Mouse (Mus musculus): Measurements from ENCODE around the gene Tm4sf19. TPM values are rescaled to one million over a fixed set of nuclear protein-coding genes. Genes with fewer than 3 reads are reported as not detected.

Tm4sf19 gene
- not detected in 2 replicates for polyA plus RNA-seq (2015; fragmentation: Nextera tagmentation; extraction: Ambion mirVana)

DNA sequence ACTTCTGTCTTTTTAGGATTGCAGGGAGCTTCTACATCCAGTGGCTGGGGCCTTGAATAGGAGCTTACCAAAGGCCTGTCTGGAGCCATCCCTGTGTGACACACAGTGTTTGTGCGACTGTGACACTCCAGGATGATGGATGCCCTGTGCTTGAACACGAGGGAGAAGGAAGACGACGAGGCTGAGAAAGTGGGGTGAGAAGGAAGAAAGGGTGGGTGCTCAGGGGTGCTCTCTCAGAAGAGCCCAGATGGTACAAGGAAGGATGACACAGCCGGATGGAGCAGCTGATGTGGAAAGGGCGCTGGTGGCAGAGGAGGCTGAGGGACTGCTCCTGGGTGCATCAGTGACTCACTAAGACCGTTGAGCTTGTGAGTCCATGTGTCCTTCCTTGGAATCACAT lies at the start of gene Tm4sf19:
TSS of gene Tm4sf19 (plus strand) at position 240 of the 400 bp plus-strand sequence.
- H3K4me3 ChIP-seq (replicated peaks), result no peak within 1 kb of the TSS
- WGBS (ENCODE audit: insufficient replicate concordance), result 76% methylated on average over 7 of the region's 7 CpGs
- no peak within 1 kb of the TSS for H3K27ac ChIP-seq (replicated peaks)
- no peaks in the 10 kb centered on the region for H3K27me3 ChIP-seq
- no peaks in the 10 kb centered on the region for H3K9me3 ChIP-seq (replicated peaks)
- H3K9ac ChIP-seq, result no peak within 1 kb of the TSS
- H3K4me1 ChIP-seq (replicated peaks), result 0 out of 2 replicates have a peak, but pooled peaks cover 4% of the 10 kb centered on the region
- H3K4me2 ChIP-seq, result no peak within 1 kb of the TSS
- ATAC-seq (ENCODE audit: insufficient read depth), result no peak
- H3K36me3 ChIP-seq (replicated peaks), result no peaks in the 10 kb centered on the region

DNA sequence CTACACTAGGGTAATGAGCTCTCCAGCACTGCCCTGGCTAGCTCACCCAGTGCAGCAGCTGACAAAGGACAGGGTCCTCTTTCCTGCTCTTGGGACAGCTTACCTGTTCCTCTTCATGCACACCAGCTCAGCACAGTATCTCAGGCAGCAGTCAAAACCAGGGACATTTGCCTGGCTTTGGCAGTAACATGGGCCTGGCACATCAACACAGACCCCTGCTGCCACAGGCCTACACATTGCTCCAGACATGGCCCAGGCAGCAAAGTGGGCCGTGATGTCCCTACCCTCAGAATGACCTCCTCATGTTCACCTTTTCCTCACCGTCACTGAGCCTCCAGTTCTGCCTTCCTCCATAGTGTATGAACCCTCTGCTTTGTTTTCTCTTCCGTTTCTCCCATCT lies 49.5 kb upstream of the Tm4sf19 start:
- WGBS (ENCODE audit: insufficient replicate concordance), result 83% methylated on average over 3 of the region's 3 CpGs
- ATAC-seq (ENCODE audit: insufficient read depth), result no peak
- H3K4me1 ChIP-seq (replicated peaks), result peaks cover 4% of the 10 kb centered on the region; the same call in 1 of the 2 replicates
- no peaks in the 10 kb centered on the region for H3K27me3 ChIP-seq
- H3K9me3 ChIP-seq (replicated peaks), result no peaks in the 10 kb centered on the region
- no peak overlapping the region for H3K27ac ChIP-seq (replicated peaks)
- H3K4me2 ChIP-seq, result no peak overlapping the region
- H3K4me3 ChIP-seq (replicated peaks), result no peak overlapping the region
- H3K36me3 ChIP-seq (replicated peaks), result peaks cover 17% of the 10 kb centered on the region
- no peak overlapping the region for H3K9ac ChIP-seq

DNA sequence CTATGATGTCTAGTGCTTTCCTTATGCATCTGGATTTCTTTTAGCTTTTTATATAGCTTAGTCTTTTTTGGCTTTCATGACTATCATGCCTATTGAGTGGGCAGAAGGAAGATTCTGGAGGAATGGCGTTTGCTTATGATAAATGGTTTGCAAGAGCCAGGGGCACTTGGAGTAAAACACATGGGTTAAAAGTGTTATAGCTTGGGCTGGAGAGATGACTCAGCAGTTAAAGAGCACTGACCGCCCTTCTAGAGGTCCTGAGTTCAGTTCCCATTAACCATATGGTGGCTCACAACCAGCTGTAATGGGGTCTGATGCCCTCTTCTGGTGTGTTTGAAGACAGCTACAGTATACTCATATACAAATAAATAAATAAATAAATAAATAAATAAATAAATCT lies 36.8 kb upstream of the Tm4sf19 start:
- no peak overlapping the region for H3K27ac ChIP-seq (replicated peaks)
- no peak overlapping the region for H3K4me2 ChIP-seq
- H3K9ac ChIP-seq, result no peak overlapping the region
- H3K36me3 ChIP-seq (replicated peaks), result peaks cover 10% of the 10 kb centered on the region
- no peaks in the 10 kb centered on the region for H3K9me3 ChIP-seq (replicated peaks)
- 77% methylated on average over 2 of the region's 2 CpGs for WGBS (ENCODE audit: insufficient replicate concordance)
- ATAC-seq (ENCODE audit: insufficient read depth), result no peak
- H3K27me3 ChIP-seq, result no peaks in the 10 kb centered on the region
- no peak overlapping the region for H3K4me3 ChIP-seq (replicated peaks)
- no peaks in the 10 kb centered on the region for H3K4me1 ChIP-seq (replicated peaks)

DNA sequence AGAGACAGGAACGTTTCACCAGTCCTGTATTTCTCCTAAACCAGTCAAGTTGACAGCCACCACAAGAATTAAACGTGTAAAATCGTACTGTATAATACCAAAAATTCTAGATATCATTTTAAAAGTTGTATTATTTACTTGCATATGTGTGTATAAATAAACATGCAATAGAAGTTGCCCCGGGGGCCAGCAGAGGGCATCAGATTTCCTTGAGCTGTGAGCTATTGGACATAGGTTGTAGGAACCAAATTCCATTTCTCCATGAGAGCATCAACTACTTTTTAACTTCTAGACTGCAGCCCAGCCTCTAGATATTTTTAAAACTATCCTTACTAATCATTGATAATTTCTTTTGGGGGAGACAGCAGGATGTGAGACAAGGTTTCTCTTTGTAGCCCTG lies 29.0 kb upstream of the Tm4sf19 start:
- no peak for ATAC-seq (ENCODE audit: insufficient read depth)
- H3K4me2 ChIP-seq, result no peak overlapping the region

DNA sequence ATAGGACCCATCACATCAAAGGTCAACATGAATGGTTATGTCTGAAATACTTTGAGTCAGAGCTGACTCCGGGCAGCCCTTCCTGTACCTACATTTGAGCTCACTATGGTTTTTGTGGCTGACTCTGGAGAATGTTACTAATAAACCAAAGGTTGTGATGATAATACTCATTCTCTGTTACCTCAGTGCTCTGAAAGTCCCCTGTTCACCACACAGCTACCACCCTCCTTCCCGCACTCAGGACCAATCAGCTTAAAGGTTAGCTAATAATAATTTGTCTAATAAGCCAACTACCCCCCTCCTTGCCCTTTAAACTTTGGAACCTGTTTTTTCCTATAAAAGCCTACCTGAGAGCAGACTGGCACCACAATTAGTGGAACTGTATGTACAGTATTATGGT lies 20.7 kb upstream of the Tm4sf19 start:
- Histone ChIP-seq H3K27me3 (no peaks in the 10 kb centered on the region), H3K9ac (no peak overlapping the region), H3K9me3 (replicated peaks) (no peaks in the 10 kb centered on the region), H3K4me2 (no peak overlapping the region), H3K4me1 (replicated peaks) (no peaks in the 10 kb centered on the region), H3K36me3 (replicated peaks) (peaks cover 80% of the 10 kb centered on the region), H3K27ac (replicated peaks) (no peak overlapping the region), H3K4me3 (replicated peaks) (no peak overlapping the region)
- WGBS (ENCODE audit: insufficient replicate concordance), result 83% methylated on average over 2 of the region's 2 CpGs
- ATAC-seq (ENCODE audit: insufficient read depth), result no peak

More for the DNA sequence above, 29.0 kb upstream of the Tm4sf19 start:
- Histone ChIP-seq H3K36me3 (replicated peaks) (peaks cover 47% of the 10 kb centered on the region), H3K27ac (replicated peaks) (no peak overlapping the region), H3K4me1 (replicated peaks) (no peaks in the 10 kb centered on the region), H3K9ac (no peak overlapping the region), H3K9me3 (replicated peaks) (no peaks in the 10 kb centered on the region), H3K4me3 (replicated peaks) (no peak overlapping the region), H3K27me3 (no peaks in the 10 kb centered on the region)
- WGBS (ENCODE audit: insufficient replicate concordance), result 72% methylated on average over 4 of the region's 4 CpGs

DNA sequence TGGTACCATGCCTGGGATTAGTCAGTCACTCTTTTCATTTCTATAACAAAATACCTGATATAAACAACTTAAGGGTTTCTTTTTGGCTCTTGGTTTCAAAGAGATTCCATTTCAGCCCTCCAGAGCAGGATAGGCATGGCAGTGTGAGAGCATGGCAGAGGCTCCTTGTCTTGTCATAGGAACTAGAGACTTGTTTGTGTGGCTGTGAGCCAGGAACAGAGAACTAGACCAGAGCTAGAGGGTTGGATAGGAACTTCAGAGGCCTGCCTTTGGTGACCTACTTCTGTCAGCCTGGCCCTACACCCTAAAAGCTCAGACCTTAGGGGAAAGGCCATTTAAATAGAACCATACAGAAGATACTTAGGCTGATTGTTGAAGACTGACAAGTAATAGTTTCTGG lies 17.4 kb upstream of the Tm4sf19 start:
- Histone ChIP-seq H3K36me3 (replicated peaks) (peaks cover 69% of the 10 kb centered on the region), H3K4me1 (replicated peaks) (peaks cover 4% of the 10 kb centered on the region), H3K27ac (replicated peaks) (no peak overlapping the region), H3K9me3 (replicated peaks) (no peaks in the 10 kb centered on the region), H3K27me3 (no peaks in the 10 kb centered on the region), H3K9ac (no peak overlapping the region), H3K4me2 (no peak overlapping the region), H3K4me3 (replicated peaks) (no peak overlapping the region)
- no peak for ATAC-seq (ENCODE audit: insufficient read depth)

DNA sequence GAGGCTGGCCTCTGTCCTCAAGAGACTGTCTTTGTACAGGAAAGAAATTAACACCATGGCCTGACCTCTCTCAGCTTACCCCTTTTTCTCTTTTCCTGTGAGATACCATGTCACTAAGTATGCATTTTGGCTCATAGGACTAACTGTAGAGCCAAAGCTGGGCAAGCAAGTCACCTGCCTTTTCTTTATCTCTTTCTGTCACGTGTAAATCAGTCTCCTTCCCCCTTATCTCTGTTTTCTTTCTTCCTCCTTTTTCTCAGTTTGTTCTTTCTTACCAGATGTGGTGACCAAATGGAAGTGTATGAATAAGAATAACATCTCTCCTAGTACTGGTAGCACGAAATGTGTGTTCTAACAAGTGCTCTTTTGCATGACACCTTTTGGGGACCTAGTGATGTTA lies 15.4 kb upstream of the Tm4sf19 start:
- no peak overlapping the region for H3K4me3 ChIP-seq (replicated peaks)
- peaks cover 10% of the 10 kb centered on the region for H3K4me1 ChIP-seq (replicated peaks)
- peaks cover 52% of the 10 kb centered on the region for H3K36me3 ChIP-seq (replicated peaks)
- WGBS (ENCODE audit: insufficient replicate concordance), result 33% methylated on average over 2 of the region's 2 CpGs
- no peak overlapping the region for H3K9ac ChIP-seq
- H3K27me3 ChIP-seq, result no peaks in the 10 kb centered on the region
- H3K27ac ChIP-seq (replicated peaks), result no peak overlapping the region
- H3K9me3 ChIP-seq (replicated peaks), result no peaks in the 10 kb centered on the region
- H3K4me2 ChIP-seq, result no peak overlapping the region
- ATAC-seq (ENCODE audit: insufficient read depth), result no peak

DNA sequence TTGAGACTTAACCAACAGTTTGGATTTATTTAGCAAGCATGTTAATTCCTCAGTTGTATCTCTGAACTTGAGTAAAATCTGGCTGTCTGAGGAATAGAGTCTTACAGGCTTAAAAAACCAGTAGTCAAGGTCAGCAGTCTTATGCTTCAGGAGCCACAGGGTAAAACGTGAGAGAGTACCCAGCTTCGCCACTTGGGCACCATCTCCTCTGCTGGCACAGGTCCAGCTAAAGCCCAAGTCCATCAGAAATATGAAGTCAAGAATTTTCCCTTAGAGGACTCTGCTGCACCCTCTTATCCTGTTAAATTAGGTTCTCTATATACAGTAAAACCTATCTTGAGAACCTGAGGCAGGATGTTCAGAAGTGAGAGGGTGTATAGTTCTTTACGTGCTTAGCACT lies 13.5 kb upstream of the Tm4sf19 start:
- Histone ChIP-seq H3K4me3 (replicated peaks) (no peak overlapping the region), H3K27ac (replicated peaks) (no peak overlapping the region), H3K9me3 (replicated peaks) (no peaks in the 10 kb centered on the region), H3K4me2 (no peak overlapping the region), H3K9ac (no peak overlapping the region), H3K36me3 (replicated peaks) (peaks cover 50% of the 10 kb centered on the region), H3K27me3 (no peaks in the 10 kb centered on the region), H3K4me1 (replicated peaks) (peaks cover 11% of the 10 kb centered on the region)
- no peak for ATAC-seq (ENCODE audit: insufficient read depth)
- WGBS (ENCODE audit: insufficient replicate concordance), result 79% methylated on average over 3 of the region's 3 CpGs

DNA sequence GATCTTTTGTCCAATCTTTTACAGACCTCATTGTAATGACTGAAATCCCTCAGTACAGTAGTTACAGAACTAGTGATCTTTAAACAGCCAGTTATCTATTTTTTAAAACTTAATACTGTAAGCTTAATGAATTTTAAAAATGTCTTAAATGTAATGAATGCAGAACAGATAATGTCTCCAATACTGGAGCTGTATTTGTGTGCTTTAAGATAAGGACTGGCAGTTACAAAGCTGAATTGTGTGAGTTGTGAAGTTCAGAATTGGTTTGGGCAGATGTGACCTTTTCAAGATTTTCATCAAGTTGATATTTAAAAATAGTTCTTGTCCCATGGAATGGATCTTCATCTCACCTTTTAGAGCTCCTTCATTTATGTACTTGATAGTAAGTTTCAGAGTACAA lies 11.3 kb upstream of the Tm4sf19 start:
- Histone ChIP-seq H3K9me3 (replicated peaks) (no peaks in the 10 kb centered on the region), H3K27ac (replicated peaks) (0 out of 2 replicates have a peak overlapping the region, but pooled peaks have one; percentile 56), H3K36me3 (replicated peaks) (peaks cover 33% of the 10 kb centered on the region), H3K4me1 (replicated peaks) (peaks cover 11% of the 10 kb centered on the region), H3K4me3 (replicated peaks) (no peak overlapping the region), H3K4me2 (no peak overlapping the region), H3K27me3 (no peaks in the 10 kb centered on the region), H3K9ac (no peak overlapping the region)
- ATAC-seq (ENCODE audit: insufficient read depth), result no peak

DNA sequence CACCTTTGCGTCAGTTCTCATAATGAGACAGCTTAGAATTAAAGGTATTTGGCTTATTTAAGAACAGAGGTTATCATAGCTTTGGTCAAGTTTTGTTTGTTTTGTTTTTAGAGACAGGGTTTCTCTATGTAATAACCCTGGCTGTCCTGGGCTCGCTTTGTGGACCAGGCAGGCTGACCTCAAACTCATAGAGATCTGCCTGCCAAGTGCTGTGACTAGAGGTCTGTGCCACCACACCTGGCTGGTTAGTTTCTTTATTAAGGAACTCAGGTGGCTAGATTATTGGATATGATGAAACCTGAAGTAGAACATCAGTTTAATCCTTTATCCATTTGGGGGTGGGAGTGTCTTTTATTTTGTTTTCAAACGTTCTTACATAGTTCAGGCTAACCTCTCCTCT lies 10.5 kb upstream of the Tm4sf19 start:
- H3K4me1 ChIP-seq (replicated peaks), result peaks cover 9% of the 10 kb centered on the region
- H3K9me3 ChIP-seq (replicated peaks), result no peaks in the 10 kb centered on the region
- H3K27ac ChIP-seq (replicated peaks), result no peak overlapping the region
- H3K4me2 ChIP-seq, result no peak overlapping the region
- no peak overlapping the region for H3K9ac ChIP-seq
- WGBS (ENCODE audit: insufficient replicate concordance), result 68% methylated on average over 3 of the region's 3 CpGs
- no peak for ATAC-seq (ENCODE audit: insufficient read depth)
- no peaks in the 10 kb centered on the region for H3K27me3 ChIP-seq
- no peak overlapping the region for H3K4me3 ChIP-seq (replicated peaks)
- H3K36me3 ChIP-seq (replicated peaks), result peaks cover 30% of the 10 kb centered on the region

DNA sequence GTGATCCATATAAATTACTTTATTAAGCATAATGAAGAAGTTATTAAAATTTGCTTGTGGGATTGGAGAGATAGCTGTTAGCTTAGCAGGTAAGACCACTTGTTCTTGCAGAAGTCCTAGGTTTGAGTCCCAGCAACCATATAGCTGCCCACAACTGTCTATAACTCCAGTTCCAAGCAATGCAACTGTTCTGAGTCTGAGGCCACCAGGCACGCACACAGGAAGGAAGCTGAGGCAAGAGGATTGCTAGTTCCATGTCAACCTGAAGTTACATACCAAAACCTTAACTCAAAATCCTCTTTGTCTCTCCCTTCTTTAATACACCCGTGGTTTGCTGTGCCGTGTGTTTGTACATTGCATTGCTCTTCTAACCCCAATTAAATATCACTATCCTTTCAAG lies 9.4 kb upstream of the Tm4sf19 start:
- 60% methylated on average over 3 of the region's 3 CpGs for WGBS (ENCODE audit: insufficient replicate concordance)
- H3K27me3 ChIP-seq, result no peaks in the 10 kb centered on the region
- H3K4me1 ChIP-seq (replicated peaks), result peaks cover 7% of the 10 kb centered on the region; the same call in 1 of the 2 replicates
- no peak for ATAC-seq (ENCODE audit: insufficient read depth)
- H3K9me3 ChIP-seq (replicated peaks), result no peaks in the 10 kb centered on the region
- H3K4me2 ChIP-seq, result no peak overlapping the region
- H3K27ac ChIP-seq (replicated peaks), result no peak overlapping the region
- no peak overlapping the region for H3K4me3 ChIP-seq (replicated peaks)
- no peak overlapping the region for H3K9ac ChIP-seq
- peaks cover 21% of the 10 kb centered on the region for H3K36me3 ChIP-seq (replicated peaks)

DNA sequence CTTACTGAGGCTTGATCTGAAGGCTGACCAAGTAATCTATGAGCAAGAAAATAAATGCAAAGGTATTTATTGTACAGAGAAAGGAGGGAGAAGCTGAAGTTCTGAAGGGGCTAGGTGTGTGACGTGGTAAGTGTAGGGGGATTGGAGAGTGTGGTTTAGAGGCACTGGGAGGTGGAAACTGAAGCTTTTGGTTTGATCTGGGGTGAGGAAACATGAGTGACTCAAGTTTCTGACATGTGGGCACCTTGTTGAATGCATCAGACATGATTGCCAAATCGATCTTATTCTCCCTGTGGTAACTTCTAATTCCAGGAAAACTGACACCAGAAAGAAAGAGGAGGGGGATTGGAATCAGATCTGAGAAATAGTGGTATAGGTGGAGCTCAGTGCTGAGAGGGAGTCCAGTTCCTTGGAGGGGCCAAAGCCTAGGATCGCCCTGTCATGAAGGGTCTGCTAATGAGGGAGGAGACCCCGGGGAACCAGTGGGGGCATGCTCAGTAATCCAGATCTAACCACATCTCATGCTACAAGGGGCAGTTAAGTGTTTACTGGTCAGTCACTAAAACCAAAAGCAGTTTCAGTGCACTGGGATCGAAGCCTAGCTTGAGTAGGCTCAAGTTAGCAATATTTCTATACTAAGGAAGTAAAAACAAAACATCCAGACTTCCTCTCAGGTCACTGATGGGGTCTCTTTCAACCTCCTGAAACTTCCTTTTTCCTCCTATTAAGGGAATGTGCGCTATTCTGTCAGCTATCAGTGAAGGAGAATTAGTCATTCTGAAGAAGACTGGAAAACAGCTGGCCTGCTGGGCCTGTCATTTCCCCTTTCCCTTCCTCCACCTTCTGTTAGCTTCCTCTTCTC lies 4.4 kb upstream of the Tm4sf19 start:
- 44% methylated on average over 6 of the region's 6 CpGs for WGBS (ENCODE audit: insufficient replicate concordance)
- peak overlapping the region; percentile 33; the same call in 1 of the 2 replicates for H3K27ac ChIP-seq (replicated peaks)
- no peaks in the 10 kb centered on the region for H3K9me3 ChIP-seq (replicated peaks)
- no peak overlapping the region for H3K4me2 ChIP-seq
- no peak for ATAC-seq (ENCODE audit: insufficient read depth)
- H3K9ac ChIP-seq, result no peak overlapping the region
- H3K4me3 ChIP-seq (replicated peaks), result no peak overlapping the region
- 0 out of 2 replicates have a peak, but pooled peaks cover 4% of the 10 kb centered on the region for H3K4me1 ChIP-seq (replicated peaks)
- H3K27me3 ChIP-seq, result no peaks in the 10 kb centered on the region
- H3K36me3 ChIP-seq (replicated peaks), result peaks cover 10% of the 10 kb centered on the region
